Mouse (Mus musculus) ES-Bruce4 (cell line): ENCODE measurements at regions not wholly inside any gene's neighbourhood (a gene's known extent, or its start where the extent isn't known, plus 50 kb on each side); places are given as distances from the start of the nearest gene placed in this dataset.

ENCODE experiments used
- CTCF ChIP-seq: IDR thresholded peaks from one replicate; pipeline ENCODE4 v1.8.1; 2011; ENCODE audit warnings: low read depth, low read length
- POLR2A ChIP-seq: IDR thresholded peaks from one replicate; pipeline ENCODE4 v1.8.1; 2011; ENCODE audit warnings: low read length; ENCODE audit not compliant: insufficient read depth

DNA sequence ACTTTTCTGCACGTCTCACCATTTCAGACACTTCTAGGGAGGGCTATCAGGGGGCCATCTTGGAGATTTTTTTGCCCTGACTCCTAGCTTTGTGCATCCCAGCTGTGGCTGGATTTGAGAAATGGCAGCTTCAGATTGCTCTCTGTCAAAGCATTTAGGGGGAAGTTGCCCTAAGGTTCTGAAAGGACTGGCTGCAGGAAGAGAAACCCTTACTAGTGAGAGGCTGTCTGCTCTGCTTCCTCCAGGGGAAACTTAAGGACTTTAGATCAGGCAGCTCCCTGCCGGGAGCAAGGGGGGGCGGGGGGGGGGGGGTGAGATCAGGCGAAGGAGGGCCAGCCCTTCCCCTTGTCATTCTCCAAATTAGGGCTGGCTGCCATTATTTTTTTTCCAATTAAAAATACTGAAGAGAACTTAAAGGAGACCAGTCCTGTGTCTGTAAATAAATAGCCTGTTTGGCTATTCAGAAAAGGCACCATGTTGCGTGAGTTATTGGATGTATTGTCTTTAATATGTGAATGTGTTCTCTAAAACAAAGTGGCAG lies 141.7 kb upstream of the Tbl1xr1 start:
- TF ChIP-seq POLR2A, result no peak
- TF ChIP-seq CTCF, result no peak
